Mouse (Mus musculus): Measurements from ENCODE around the gene Nsun6. TPM values are rescaled to one million over a fixed set of nuclear protein-coding genes. Genes with fewer than 3 reads are reported as not detected.

Nsun6 gene
- 1 to 10 TPM; 4.3 to 4.5 TPM for total RNA-seq (2021)
- polyA plus RNA-seq (2012; rRNA removed): 0.94 and 2.2 TPM in 2 replicates
- long read RNA-seq, partial matches to known transcripts: 1 of 4 reads
- long read RNA-seq, other reads (novel, unspliced or antisense): 0 of 4 reads

DNA sequence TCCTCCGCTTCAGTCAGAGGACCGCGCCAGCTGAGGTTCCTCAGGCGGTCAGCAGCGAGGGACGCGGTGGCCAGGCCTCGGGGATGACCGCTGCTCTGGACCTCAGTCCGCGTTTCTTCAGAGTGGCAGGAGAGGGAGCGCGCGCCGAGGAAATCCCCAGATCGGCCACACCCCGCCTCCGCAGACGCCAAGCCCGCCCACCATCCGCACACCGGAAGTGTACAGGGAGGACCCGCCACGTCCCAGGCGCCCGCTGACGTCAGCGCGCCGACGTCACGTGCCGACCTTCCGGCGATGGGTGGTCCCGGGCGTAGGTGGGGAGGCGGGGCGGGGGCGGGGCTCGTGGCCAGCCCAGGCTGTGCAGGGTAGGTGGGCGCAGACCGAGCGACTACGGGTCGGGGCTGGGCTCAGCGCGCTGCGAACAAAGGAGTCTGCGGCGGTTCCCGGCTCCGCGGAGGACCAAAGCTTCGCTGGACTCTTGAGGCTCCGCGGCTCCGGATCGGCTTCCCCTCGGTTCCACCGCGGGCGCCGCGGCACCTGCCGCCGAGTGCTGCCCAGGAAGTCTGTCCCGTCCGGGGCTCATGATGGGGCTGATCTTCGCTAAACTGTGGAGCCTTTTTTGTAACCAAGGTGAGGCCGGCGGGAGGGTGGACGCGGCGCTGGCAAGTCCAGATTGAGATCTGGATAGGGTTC is at the start of gene Nsun6:
Gene Nsun6, minus strand, starts transcription at position 125 of the 693 bp plus-strand sequence.
- Histone ChIP-seq H3K36me3 (ENCODE audit: control insufficient read depth, insufficient read depth, low read length) (peaks cover 24% of the 10 kb centered on the region), H3K4me1 (ENCODE audit: control insufficient read depth, insufficient read depth, low read length) (peaks cover 5% of the 10 kb centered on the region), H3K4me3 (peak within 1 kb of the TSS; percentile 81), H3K27ac (peak within 1 kb of the TSS; percentile 93), H3K9ac (ENCODE audit: low read depth, low read length) (peak within 1 kb of the TSS; percentile 95), H3K27me3 (ENCODE audit: control insufficient read depth, insufficient read depth, low read length) (no peaks in the 10 kb centered on the region), H3K79me2 (replicated peaks; ENCODE audit: control insufficient read depth, insufficient read depth, low read length) (no peaks in the 10 kb centered on the region; the same call in 1 of the 2 replicates)
- peak; percentile 97 to 98 for DNase-seq
- intact Hi-C loops (cut with DNase I): loop anchor here (10.0 kb wide), 2 partner anchors 990 to 1780 kb away; partner anchors contain the start of gene Rsu1
- under 1% methylated on average over 75 of the region's 75 CpGs for WGBS
- TF ChIP-seq CTCF (IDR thresholded peaks at IDR 0.05) (peak; percentile 42), EP300 (IDR thresholded peaks at IDR 0.05; ENCODE audit: insufficient read depth, low read depth, low read length) (peak; percentile 85; the same call in 1 of the 2 replicates), POLR2A (IDR thresholded peaks at IDR 0.05; ENCODE audit: insufficient read depth, low read depth, low read length) (peak; percentile 97)

DNA sequence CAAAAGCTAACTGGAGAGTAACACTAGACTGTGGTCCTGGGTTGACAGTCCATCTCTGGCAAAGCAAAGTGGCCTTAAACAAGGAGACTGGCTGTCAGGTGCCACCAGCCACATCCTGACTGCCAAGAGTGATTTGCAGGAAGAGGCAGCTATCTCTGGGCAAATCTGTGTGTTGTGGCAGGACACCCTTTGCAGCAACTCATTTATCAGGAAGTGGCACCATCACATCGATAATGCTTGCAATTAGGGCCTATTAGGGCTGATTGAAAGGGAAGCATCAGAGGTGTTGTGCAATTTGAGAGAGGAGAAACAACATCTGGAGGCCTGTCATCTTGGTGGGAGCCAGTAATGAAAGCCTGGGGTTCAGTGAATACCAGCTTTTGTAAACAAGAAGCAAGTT is 49.5 kb upstream of the Nsun6 start:
- no peak for DNase-seq
- intact Hi-C loops (cut with DNase I): no loop called here
- H3K4me3 ChIP-seq: no peak overlapping the region
- H3K27me3 ChIP-seq (ENCODE audit: control insufficient read depth, insufficient read depth, low read length): no peaks in the 10 kb centered on the region
- WGBS: 28% methylated on average over 1 of the region's 1 CpGs
- H3K4me1 ChIP-seq (ENCODE audit: control insufficient read depth, insufficient read depth, low read length): no peaks in the 10 kb centered on the region
- H3K36me3 ChIP-seq (ENCODE audit: control insufficient read depth, insufficient read depth, low read length): no peaks in the 10 kb centered on the region
- H3K79me2 ChIP-seq (replicated peaks; ENCODE audit: control insufficient read depth, insufficient read depth, low read length): no peaks in the 10 kb centered on the region
- no peak overlapping the region for H3K27ac ChIP-seq
- TF ChIP-seq POLR2A (IDR thresholded peaks at IDR 0.05; ENCODE audit: insufficient read depth, low read depth, low read length): no peak
- no peak overlapping the region for H3K9ac ChIP-seq (ENCODE audit: low read depth, low read length)

DNA sequence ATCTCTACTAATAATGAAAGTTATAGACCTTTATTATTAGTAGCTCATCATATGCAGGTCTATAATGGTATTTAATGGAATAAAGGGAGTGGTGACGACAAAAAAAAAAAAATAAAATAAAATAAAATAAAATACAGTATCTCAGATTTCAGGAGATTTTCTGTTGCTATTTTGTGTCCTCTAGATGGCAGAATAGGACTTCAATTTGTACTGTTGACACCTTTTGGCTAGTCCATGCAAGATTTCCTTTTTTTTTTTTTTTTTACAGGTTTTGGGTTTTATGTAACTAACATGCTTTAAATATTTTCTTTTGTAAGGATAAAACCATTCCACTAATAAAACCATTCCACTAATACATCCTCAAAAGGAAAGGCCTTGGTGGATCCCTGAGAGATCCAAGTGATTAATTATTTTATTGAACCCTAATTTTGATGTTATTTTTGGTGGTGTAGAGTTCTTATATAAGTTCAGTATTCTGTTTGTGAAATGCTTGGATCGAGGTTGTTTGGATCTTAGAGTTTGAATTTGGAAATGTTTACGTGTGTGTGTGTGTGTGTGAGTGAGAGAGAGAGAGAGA is 41.7 kb upstream of the Nsun6 start:
- no peaks in the 10 kb centered on the region for H3K36me3 ChIP-seq (ENCODE audit: control insufficient read depth, insufficient read depth, low read length)
- intact Hi-C loops (cut with DNase I): loop anchor here (10.0 kb wide), 1 partner anchor 1218 kb away; no protein-coding TSS in a partner anchor
- H3K79me2 ChIP-seq (replicated peaks; ENCODE audit: control insufficient read depth, insufficient read depth, low read length): no peaks in the 10 kb centered on the region
- TF ChIP-seq POLR2A (IDR thresholded peaks at IDR 0.05; ENCODE audit: insufficient read depth, low read depth, low read length) (no peak), EP300 (IDR thresholded peaks at IDR 0.05; ENCODE audit: insufficient read depth, low read depth, low read length) (no peak), CTCF (IDR thresholded peaks at IDR 0.05) (peak; percentile 66)
- H3K9ac ChIP-seq (ENCODE audit: low read depth, low read length): no peak overlapping the region
- no peak overlapping the region for H3K4me3 ChIP-seq
- H3K27me3 ChIP-seq (ENCODE audit: control insufficient read depth, insufficient read depth, low read length): no peaks in the 10 kb centered on the region
- DNase-seq: no peak
- no peaks in the 10 kb centered on the region for H3K4me1 ChIP-seq (ENCODE audit: control insufficient read depth, insufficient read depth, low read length)
- WGBS: 53% methylated on average over 3 of the region's 3 CpGs
- no peak overlapping the region for H3K27ac ChIP-seq

DNA sequence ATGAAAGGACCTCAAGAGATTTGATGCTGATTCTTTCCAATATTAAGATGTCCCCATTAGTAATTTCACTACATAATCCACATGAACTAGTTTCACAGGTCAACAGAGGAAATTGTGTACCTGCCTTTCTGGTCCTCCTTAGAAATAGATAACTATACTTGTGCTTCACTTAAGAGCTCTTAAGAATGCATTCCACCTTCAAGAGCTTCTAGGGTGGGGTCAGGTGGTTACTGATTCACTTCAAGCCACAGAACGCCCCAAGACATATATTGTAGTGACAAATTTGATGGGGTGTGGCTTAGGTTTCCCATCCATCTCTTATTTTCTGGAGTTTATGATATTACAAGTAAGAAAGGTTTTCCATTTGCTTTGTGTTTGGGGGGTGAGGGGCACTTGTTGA is 32.4 kb upstream of the Nsun6 start:
- WGBS: 67% methylated on average over 1 of the region's 1 CpGs
- Histone ChIP-seq H3K27ac (no peak overlapping the region), H3K4me1 (ENCODE audit: control insufficient read depth, insufficient read depth, low read length) (no peaks in the 10 kb centered on the region), H3K27me3 (ENCODE audit: control insufficient read depth, insufficient read depth, low read length) (no peaks in the 10 kb centered on the region), H3K79me2 (replicated peaks; ENCODE audit: control insufficient read depth, insufficient read depth, low read length) (no peaks in the 10 kb centered on the region), H3K4me3 (no peak overlapping the region), H3K9ac (ENCODE audit: low read depth, low read length) (no peak overlapping the region), H3K36me3 (ENCODE audit: control insufficient read depth, insufficient read depth, low read length) (no peaks in the 10 kb centered on the region)
- no peak for DNase-seq
- TF ChIP-seq CTCF (IDR thresholded peaks at IDR 0.05) (no peak), POLR2A (IDR thresholded peaks at IDR 0.05; ENCODE audit: insufficient read depth, low read depth, low read length) (no peak), EP300 (IDR thresholded peaks at IDR 0.05; ENCODE audit: insufficient read depth, low read depth, low read length) (no peak)
- intact Hi-C loops (cut with DNase I): no loop called here

DNA sequence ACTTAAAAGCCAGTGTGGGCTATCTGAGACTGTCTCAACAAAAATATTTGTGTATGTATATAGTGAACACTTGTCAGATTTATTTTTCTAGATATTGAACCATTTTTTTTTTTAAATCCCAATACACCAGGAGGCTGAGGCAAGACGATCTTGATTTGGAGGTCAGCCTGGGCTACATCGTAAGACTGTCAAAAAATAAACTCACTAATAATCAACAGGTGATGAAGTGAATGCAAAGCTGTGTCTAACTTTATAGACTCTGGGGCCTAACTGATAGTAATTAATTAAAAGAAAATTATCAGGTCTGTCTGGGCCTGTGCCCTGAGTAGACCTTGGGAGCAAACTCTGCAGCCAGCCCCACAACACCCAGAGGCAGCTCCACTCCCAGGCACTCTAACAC is 28.8 kb upstream of the Nsun6 start:
- Histone ChIP-seq H3K9ac (ENCODE audit: low read depth, low read length) (no peak overlapping the region), H3K4me3 (no peak overlapping the region), H3K79me2 (replicated peaks; ENCODE audit: control insufficient read depth, insufficient read depth, low read length) (no peaks in the 10 kb centered on the region), H3K4me1 (ENCODE audit: control insufficient read depth, insufficient read depth, low read length) (no peaks in the 10 kb centered on the region), H3K27me3 (ENCODE audit: control insufficient read depth, insufficient read depth, low read length) (no peaks in the 10 kb centered on the region), H3K36me3 (ENCODE audit: control insufficient read depth, insufficient read depth, low read length) (peaks cover 2% of the 10 kb centered on the region), H3K27ac (no peak overlapping the region)
- WGBS: 97% methylated on average over 2 of the region's 2 CpGs
- no peak for DNase-seq
- intact Hi-C loops (cut with DNase I): no loop called here
- no peak for TF ChIP-seq EP300 (IDR thresholded peaks at IDR 0.05; ENCODE audit: insufficient read depth, low read depth, low read length)
- TF ChIP-seq CTCF (IDR thresholded peaks at IDR 0.05): no peak
- no peak for TF ChIP-seq POLR2A (IDR thresholded peaks at IDR 0.05; ENCODE audit: insufficient read depth, low read depth, low read length)

DNA sequence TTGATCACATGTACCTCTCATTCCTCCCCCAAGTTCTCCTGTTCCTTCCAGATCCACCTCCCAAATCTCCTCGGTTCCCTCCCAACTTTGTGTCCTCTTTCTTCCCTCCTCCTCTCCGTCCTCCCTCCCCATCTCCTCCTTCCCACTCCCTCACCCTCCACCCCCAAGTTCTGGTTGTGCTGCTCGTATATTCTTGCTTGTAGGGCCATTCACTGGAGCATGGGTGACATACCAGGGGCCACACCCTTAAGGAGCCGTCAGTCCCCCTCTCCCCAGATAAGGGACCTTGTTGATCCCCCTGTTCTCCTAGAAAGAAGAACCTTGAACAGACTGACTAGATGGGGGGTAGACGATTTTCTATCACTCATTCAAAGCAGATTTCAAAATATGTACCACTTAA is 12.2 kb upstream of the Nsun6 start:
- Histone ChIP-seq H3K4me3 (no peak overlapping the region), H3K4me1 (ENCODE audit: control insufficient read depth, insufficient read depth, low read length) (peaks cover 7% of the 10 kb centered on the region), H3K79me2 (replicated peaks; ENCODE audit: control insufficient read depth, insufficient read depth, low read length) (peaks cover 4% of the 10 kb centered on the region), H3K27me3 (ENCODE audit: control insufficient read depth, insufficient read depth, low read length) (no peaks in the 10 kb centered on the region), H3K9ac (ENCODE audit: low read depth, low read length) (no peak overlapping the region), H3K27ac (no peak overlapping the region), H3K36me3 (ENCODE audit: control insufficient read depth, insufficient read depth, low read length) (peaks cover 26% of the 10 kb centered on the region)
- 78% methylated on average over 5 of the region's 5 CpGs for WGBS
- intact Hi-C loops (cut with DNase I): no loop called here
- TF ChIP-seq POLR2A (IDR thresholded peaks at IDR 0.05; ENCODE audit: insufficient read depth, low read depth, low read length) (no peak), CTCF (IDR thresholded peaks at IDR 0.05) (no peak), EP300 (IDR thresholded peaks at IDR 0.05; ENCODE audit: insufficient read depth, low read depth, low read length) (no peak)
- DNase-seq: no peak

Measured in heart, adult 2 months (tissue).